Mouse (Mus musculus) heart, postnatal 14 days (tissue): ENCODE measurements at regions not wholly inside any gene's neighbourhood (a gene's known extent, or its start where the extent isn't known, plus 50 kb on each side); places are given as distances from the start of the nearest gene placed in this dataset.
A peak's percentile ranks its signal among the peaks of the same experiment; 100 is the strongest.

Source experiments
- DNase-seq, 2 experiments: peaks; one replicate each; pipeline ENCODE4 v3.0.0; 2021 to 2022
- intact Hi-C: fragments of 180-260 bp; cut with DNase I; formaldehyde crosslinking; loops from one replicate; pipeline ENCODE4 v1.15.1; 2025

DNA sequence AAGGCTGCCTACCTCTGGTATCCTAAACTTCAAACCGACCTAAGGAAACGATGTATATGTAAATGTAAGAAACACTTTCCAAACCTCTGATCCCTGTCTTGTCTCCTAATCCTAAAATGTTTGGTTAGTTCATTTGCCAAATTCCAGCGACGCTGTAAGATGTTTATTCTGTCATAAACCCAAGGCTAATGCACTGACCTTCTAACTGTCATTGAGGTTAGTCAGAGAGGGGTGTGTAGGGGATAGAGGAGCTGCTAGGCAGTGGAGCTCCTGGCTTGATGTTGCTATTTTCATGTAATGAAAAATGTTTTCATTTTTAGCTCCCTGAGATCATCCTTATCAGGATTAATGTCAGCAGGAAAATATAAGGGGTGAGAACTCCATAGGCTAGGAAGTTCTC lies 335.8 kb upstream of the Rasgrp1 start:
- DNase-seq: no peak
- intact Hi-C loops: no loop called here

DNA sequence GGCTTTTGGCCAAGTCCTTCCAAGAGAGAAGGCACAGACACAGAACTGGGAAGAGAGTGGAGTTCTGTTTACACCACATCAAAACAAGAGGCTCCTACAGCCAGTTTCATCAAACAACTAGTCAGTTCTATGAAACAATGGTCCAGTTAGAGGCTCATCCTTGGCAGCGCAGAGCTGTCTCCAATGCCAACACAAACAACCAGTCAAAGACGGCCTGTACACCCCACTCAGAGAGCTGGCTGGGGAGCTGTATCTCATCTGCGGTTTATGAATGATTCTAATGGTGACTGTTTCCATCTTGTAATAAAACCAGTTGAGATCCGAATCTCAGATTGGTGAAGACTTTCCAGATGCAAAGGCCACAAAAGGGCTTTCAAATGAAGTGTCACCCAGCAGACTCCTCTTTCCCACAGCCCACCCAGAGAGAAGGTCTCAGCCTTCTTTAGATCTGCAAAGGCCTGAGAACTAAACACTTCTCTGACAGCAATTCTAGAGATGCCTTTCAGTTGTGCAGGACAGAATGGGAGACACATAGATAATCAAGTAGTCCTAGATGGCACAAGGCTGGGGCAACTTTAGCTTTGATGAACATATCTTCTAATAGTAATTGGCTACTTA lies 343.1 kb upstream of the Rasgrp1 start:
- no peak for DNase-seq
- intact Hi-C loops: no loop called here

DNA sequence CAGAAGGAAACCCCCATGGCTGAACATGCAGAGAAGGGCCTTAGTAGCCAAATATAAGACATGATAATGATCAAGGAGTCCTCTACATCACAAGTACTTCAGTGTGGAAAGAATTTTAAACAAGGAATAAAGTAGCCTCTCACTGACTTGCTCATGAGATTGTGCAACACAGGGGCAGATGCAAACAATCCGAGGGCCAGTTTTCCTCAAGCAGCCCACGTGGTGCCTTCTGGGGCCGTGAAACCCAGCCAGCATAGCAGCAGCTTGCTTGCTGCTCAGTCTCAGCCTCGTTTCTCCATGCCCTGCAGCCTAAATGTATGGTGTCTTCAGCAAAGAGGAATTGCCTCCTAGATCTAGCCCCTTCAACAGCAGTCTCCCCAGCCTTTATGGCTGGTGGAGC lies 350.7 kb upstream of the Rasgrp1 start:
- intact Hi-C loops: no loop called here
- peak; percentile 15 to 44 for DNase-seq

DNA sequence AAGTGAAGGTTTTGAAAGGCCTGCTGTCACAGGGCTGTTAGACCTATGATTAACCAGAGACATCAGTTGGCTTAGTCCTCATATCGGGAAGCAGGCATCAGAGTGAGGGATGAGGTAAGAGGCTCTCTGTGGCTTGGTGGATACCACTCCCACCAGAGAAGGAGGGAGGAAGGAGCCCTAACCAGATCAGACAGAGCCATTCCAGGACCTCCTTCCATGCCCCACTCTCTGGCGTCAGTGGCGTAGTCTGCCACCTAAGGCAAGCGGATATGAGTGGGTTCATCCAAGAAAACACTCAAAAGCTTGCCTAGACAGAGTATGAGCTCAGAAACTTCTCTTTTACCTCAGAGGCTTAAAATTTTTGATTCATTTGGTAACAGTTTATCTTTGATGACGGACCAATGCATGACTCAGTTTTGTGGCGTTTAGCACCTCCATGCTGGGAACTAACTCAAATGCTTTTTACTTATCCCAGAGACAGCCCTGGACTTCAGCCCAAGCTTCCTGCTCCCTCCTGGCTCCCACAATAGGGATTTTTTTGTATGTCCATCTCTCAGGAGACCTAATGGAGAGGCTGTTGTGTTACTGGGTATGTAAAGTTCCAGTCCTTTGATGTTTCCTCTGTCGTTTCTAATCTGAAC lies 367.5 kb upstream of the Rasgrp1 start:
- intact Hi-C loops: no loop called here

GRCm38 (mm10) chr2:117724066-117724465 lies 381.3 kb upstream of the Rasgrp1 start:
- intact Hi-C loops: no loop called here
- DNase-seq: no peak

More for the DNA sequence above, 367.5 kb upstream of the Rasgrp1 start:
- peak; percentile 5 to 12 for DNase-seq

GRCm38 (mm10) chr2:117731253-117731652 lies 380.4 kb upstream of the Thbs1 start:
- no peak for DNase-seq
- intact Hi-C loops: no loop called here

GRCm38 (mm10) chr2:117742413-117742812 lies 369.3 kb upstream of the Thbs1 start:
- intact Hi-C loops: no loop called here
- no peak for DNase-seq

- DNase-seq: no peak
Observed at GRCm38 (mm10) chr2:117743901-117744300, 367.8 kb upstream of the Thbs1 start.

DNA sequence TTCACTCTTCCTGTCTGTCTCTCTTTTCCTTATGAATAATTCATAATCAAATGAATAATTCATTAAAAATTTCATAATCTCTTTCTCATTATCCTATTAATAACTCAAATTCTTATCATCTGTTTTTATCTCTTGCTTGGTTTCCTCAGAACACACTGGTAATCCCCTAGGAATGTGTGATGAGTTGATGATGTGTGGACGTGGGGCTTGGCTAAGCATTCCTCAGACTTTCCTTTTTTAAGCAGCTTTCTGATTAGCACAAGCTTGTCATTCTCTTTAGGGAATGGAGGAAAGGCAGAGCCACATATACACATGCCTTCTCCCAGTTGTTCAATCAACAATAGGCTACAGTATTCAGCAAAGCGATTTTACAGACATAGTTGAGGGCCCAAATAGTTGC lies 365.9 kb upstream of the Thbs1 start:
- intact Hi-C loops: no loop called here
- no peak for DNase-seq

More at GRCm38 (mm10) chr2:117743901-117744300, 367.8 kb upstream of the Thbs1 start:
- intact Hi-C loops: no loop called here

- no peak for DNase-seq
- intact Hi-C loops: no loop called here
Observed at GRCm38 (mm10) chr2:117747136-117747535, 364.5 kb upstream of the Thbs1 start.

DNA sequence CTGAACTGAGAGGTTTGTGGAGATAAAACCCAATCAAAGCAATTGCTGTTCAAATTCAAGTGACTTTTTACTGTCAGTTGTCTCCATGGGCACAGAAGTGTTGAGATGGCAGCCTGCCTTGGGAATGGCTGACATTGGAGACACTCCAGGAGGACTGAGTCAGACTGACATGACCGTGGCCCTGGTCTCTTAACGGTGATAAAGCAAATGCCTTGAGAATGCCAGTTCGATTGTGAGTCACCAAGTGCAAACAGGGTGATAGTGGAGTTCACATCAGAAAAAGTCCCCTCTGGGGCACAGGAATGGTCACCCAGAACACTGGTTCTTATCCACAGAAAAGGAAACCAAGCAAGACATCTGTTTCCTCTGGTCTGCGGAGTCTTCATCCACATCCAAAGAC lies 362.8 kb upstream of the Thbs1 start:
- DNase-seq: peak in 1 of 2 experiments; percentile 20
- intact Hi-C loops: no loop called here

- no peak for DNase-seq
- intact Hi-C loops: no loop called here
Observed at GRCm38 (mm10) chr2:117759491-117760013, 352.1 kb upstream of the Thbs1 start.

- no peak for DNase-seq
- intact Hi-C loops: no loop called here
Observed at GRCm38 (mm10) chr2:117763631-117764030, 348.0 kb upstream of the Thbs1 start.

DNA sequence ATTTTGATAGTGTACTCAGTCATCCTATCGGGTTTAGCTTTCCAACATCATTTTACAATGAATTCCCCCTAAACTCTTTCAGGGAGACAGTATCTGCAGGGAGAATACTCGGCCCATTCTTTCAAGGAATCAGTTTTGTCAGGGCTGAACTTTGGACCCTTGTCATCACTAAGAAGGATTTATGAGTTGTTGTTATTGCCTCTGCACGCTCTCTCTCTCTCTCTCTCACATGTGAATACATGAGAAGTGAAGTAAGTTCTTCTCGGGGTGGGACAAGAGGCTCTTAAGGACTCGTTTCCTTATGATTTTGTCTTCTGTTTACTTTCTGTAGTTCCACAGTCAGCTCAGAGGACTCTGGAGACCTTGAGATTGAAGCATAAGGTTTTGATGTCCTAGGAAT lies 346.1 kb upstream of the Thbs1 start:
- no peak for DNase-seq
- intact Hi-C loops: no loop called here

GRCm38 (mm10) chr2:117766450-117766849 lies 345.2 kb upstream of the Thbs1 start:
- intact Hi-C loops: no loop called here
- no peak for DNase-seq

- intact Hi-C loops: no loop called here
- DNase-seq: no peak
Observed at GRCm38 (mm10) chr2:117769402-117770114, 342.1 kb upstream of the Thbs1 start.

DNA sequence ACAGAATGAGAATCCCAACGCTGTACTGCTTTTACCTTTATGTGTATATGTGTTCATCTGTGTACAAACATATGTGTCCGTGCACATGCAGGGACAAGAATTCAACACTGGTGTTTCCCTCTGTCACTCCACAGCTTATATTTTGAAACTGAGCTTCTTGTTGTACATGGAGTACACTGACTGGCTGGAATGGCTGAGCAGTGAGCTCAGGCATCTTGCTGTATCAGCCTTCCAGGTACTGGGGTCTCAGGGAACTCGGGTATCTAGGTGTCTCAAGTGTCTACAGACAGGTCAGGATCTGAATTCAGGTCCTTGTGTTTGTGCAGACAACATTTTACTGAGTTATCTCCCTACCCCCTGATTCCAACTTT lies 341.6 kb upstream of the Thbs1 start:
- intact Hi-C loops: no loop called here

GRCm38 (mm10) chr2:117780287-117780686 lies 331.4 kb upstream of the Thbs1 start:
- no peak for DNase-seq
- intact Hi-C loops: no loop called here

More for the DNA sequence above, 341.6 kb upstream of the Thbs1 start:
- no peak for DNase-seq

DNA sequence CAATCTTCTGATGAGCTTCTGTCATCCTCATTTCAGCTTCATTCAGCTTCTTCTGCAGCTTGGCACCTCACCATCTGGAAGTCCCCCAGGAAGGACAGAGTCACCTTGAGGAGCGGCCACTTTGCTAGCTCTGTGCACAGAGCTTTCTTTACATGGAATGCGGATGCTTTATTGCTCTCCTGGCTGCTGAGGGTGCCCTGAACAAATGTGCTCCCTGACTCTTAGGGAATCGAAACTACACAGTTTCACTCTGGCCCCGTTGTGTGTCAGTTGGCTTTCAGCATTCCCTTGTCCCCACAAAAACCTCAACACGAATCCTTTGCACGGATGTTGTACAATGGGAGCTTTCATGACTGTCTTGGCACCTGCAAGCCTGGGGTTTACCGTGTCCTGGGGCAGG lies 330.9 kb upstream of the Thbs1 start:
- intact Hi-C loops: no loop called here
- DNase-seq: no peak

GRCm38 (mm10) chr2:117787321-117787720 lies 324.4 kb upstream of the Thbs1 start:
- intact Hi-C loops: loop anchor here (2.0 kb wide), 1 partner anchor 323 kb away; the partner anchor contains the start of gene Thbs1
- DNase-seq: peak in 1 of 2 experiments; percentile 9

DNA sequence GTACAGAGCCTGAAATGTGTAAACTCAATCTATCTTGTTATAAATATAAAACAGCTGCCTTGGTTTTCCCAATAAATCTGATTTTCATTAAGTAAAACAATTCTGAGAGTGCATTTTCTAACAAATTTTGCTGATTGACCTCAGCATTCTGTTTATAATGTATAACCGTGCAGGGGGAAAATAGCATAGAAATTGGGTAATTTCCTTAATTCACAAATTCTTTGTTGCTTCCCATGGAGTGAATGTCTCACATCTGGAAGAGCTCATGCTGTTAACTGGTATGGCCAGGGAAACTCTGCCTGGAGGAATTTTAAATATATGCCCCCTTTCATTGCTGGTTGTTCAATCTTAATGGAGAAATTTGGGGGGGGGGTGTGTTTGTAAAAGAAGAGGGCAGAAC lies 317.4 kb upstream of the Thbs1 start:
- no peak for DNase-seq
- intact Hi-C loops: loop anchor here (5.0 kb wide), 1 partner anchor 73 kb away; no protein-coding TSS in a partner anchor
